Mouse (Mus musculus) c-Kit-positive CD71-positive TER-119-negative erythroid progenitor cells, embryonic 14.5 days (primary cell): ENCODE data around the gene Enthd1.
"Not testable (repeated sequence)": the region's sequence is repeated elsewhere in the genome, so short reads cannot be mapped to it uniquely, and the experiment has no call there.

Experiments used
- DNase-seq: peaks from one replicate; pipeline ENCODE4 v3.0.0-alpha.2; 2013; ENCODE audit warnings: low read depth

Enthd1 gene

GRCm38 (mm10) chr15:80565106-80565665, at the start of gene Enthd1:
Enthd1 (minus strand) TSS chr15:80565156.
- DNase-seq = no peak

GRCm38 (mm10) chr15:80613904-80614303, 48.9 kb upstream of the Enthd1 start:
- DNase-seq = no peak

- DNase-seq = no peak
Observed at GRCm38 (mm10) chr15:80611478-80611877, 46.5 kb upstream of the Enthd1 start.

GRCm38 (mm10) chr15:80610335-80610734, 45.4 kb upstream of the Enthd1 start:
- DNase-seq = no peak

DNA sequence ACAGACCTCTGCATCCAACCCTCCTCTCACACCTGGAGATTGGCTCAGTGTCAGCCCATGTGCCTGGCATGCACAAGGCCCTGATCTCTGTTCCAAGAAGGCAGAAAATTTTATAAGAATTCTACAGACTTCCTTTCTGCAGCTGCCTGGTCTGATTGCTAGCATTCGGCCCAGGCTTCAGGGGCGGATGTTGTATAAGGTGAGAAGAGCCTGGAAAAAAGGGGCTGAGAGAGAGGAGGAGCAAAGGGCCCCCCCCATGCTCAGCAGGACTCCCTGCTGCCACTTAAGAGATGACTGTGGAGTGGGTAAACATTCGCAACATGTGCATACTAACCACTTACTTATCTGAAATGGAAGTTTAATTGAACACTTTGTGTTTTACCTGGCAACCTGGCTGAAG, 43.0 kb upstream of the Enthd1 start:
- no peak for DNase-seq

DNA sequence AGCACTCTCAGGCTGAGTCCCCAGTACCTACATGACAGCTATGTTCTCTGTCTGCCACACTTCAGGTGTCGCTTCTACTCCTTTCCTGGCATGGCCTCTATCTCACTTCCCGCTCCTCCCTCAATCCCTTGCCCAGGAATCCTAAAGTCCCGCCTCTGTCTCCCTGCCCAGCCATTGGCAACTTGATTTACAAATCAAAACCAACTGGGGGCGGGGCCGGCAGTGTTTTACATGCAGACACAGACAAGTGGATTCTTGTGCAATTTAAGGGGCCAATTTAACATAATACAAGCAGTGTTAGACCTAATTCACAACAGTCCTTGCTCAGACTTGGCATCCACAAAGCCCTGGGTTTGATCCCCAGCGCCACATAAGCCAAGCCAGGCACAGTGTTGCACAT, 39.1 kb upstream of the Enthd1 start:
- no peak for DNase-seq

- no peak for DNase-seq
Observed at GRCm38 (mm10) chr15:80602487-80602886, 37.5 kb upstream of the Enthd1 start.

DNA sequence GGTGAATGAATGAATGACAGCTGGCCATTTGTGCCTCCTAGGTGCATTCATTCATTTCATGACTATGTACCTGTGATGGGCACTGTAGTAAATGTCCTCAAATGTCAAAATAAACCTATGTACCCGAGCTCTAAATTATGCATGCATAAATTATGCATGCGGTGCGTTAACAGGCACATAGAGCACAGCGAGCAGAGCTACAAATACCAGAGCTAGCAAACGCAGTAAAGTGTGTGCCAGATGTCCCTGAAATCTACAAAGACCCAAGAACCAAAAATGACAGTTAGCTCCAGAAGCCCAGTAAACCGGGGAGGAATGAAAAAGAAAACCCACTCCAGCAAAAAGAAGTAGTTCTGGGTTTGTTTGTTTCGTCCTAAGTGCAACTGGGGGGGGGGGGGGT, 36.5 kb upstream of the Enthd1 start:
- DNase-seq = no peak

DNA sequence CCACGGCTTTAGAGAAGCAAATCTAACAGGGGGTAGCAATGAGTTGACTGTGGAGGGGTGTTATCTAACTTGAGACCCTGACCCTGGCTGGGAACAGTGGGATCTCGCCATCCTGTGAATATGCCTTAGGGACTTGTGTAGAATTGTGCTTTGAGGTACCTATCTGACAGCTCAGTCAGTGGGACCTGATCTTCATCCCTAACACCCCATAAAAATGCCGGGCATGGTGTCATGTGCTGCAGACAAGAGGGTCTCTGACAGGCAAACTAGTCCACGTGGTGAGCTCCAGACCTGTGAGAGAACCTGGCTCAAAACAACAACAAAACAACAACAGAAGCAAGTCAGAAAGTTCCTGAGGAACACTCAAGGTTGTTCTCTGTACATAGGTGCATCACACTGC, 34.9 kb upstream of the Enthd1 start:
- no peak for DNase-seq

- DNase-seq = peak; percentile 54
Observed at GRCm38 (mm10) chr15:80599213-80599750, 34.3 kb upstream of the Enthd1 start.

DNA sequence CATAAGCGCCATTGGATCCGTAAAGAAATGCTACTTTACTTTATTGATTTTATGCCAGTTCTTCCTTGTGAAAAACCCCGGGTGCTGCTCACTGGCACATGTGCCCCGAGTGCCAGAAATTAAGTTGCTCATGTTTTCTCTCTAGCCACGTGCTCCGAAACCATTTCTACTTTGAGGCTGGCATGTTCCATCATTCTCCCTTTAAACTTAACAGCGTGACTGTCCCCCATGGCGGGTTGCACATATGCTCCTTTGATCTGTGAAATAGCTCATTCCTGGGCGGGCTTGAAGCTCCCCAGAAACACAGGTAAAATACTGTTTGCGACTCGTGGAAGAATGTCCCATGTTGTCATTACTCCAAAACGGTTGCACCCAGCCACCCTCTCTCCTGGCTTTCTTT, 33.8 kb upstream of the Enthd1 start:
- DNase-seq = no peak

GRCm38 (mm10) chr15:80593877-80594276, 28.9 kb upstream of the Enthd1 start:
- no peak for DNase-seq

GRCm38 (mm10) chr15:80592737-80593136, 27.8 kb upstream of the Enthd1 start:
- no peak for DNase-seq

DNA sequence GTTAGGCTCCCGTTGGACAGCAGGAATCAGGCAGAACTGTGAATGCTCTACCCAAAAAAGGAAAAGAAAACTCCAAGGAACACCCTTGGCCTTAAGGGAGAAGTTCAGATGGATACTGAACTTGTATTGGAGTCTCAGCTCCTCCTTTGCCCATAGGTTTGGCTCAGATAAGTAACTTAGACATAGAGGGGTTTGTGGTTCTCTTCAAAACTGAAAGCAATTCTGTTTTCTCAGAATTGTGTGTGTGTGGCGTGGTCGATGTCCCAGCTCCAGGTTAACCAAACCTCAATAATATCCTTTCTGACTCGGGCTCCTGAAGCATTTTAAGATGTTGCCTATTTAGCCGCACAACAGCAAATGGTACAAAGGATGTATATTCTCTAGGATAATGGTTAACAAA, 25.7 kb upstream of the Enthd1 start:
- DNase-seq = no peak

- no peak for DNase-seq
Observed at GRCm38 (mm10) chr15:80586296-80586695, 21.3 kb upstream of the Enthd1 start.

GRCm38 (mm10) chr15:80582581-80583495, 17.9 kb upstream of the Enthd1 start:
- DNase-seq = peak; percentile 7

DNA sequence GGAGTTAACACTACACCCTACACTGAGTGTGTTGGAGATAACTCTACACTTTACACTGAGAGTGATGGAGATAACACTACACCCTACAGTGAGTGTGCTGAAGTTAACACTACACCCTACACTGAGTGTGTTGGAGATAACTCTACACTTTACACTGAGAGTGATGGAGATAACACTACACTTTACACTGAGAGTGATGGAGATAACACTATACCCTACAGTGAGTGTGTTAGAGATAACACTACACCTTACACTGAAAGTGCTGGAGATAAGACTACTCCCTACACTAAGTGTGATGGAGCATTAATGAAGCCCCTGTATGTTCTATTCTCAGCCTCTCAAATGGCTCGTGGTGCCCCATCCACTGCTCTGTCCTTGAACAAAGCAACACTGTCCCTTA, 15.6 kb upstream of the Enthd1 start:
- DNase-seq = not testable (repeated sequence)

GRCm38 (mm10) chr15:80579121-80579520, 14.2 kb upstream of the Enthd1 start:
- no peak for DNase-seq

DNA sequence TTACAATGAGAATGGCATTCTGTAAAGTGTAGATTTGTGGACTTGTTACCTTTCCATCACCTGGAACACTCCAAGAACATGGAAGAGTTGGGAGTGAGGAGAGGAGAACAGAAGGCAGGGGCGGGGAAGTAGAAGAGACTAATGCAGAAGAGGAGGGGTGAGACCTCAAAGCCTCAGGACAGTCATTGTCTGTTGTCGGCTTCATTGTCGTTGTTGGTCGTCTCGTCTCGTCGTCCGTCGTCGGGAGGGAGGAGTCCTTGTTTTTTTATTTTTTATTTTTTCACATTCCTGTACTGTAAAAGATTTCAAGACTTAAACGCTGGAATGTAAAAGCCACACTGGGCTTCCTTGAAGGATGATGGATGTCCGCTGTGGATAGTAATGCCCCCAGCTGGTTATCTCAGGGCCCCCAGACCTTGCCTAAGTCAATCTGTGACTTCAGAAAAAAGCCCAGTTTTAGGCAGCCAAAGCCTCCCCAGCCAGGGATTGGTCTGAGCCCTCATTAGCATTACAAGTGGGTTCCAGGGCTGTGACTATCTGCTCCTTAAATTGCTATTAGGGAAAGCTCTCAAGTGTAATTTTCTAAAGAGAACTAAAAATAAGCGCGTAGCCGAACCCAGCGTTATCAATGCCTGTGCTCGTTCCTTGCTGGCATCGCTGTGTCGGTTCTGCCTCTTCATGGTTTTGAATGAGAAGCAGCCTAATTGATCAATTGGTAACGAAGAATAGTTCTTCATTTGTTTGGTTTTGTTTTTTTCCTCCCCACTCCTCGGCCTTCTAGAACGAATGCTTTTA, 12.4 kb upstream of the Enthd1 start:
- no peak for DNase-seq

DNA sequence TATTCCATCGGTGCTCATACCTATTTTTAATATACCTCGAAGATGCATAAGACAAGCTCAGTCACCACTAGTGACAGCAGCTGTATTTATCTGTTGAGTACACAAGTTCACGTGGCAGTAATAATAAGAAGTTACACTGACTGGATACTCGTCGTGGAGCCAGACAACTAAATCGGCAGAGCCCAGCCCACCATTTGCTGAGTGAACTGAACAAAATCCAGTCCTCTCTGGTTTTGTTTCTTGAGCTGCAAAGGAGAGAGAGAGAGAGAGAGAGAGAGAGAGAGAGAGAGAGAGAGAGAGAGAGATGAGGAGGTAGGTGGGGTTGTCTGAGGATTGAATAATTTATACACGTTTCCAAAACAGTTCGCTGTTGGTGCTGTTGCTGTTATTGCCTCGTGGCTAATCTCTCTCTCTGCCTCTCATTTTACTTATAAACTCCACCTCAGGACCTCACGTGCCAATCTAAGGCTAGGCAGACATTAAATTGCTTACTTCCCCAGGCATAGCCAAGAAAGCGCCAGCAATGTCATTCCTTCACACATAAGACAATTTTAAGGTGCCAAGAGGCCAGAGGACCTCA, 11.5 kb upstream of the Enthd1 start:
- DNase-seq = no peak

GRCm38 (mm10) chr15:80575817-80576370, 10.9 kb upstream of the Enthd1 start:
- DNase-seq = no peak
